Mouse (Mus musculus) heart, adult 2 months (tissue): Measurements from ENCODE around the gene Slc26a8. TPM values are rescaled to one million over a fixed set of nuclear protein-coding genes. Genes with fewer than 3 reads are reported as not detected.

Experiments used
- DNase-seq, 2 experiments: peaks; one replicate each; pipeline ENCODE4 v3.0.0; 2021
- H3K27ac ChIP-seq: fragments of 200-600 bp; 2 replicates; pipeline ENCODE4 v1.8.1; 2022
- H3K27me3 ChIP-seq: fragments of 200-500 bp; 2 replicates; pipeline ENCODE4 v1.6.1; 2012; ENCODE audit warnings: mild to moderate bottlenecking, low read length, inconsistent platforms, mixed read lengths; ENCODE audit not compliant: control insufficient read depth, insufficient read depth
- H3K36me3 ChIP-seq: fragments of 200-500 bp; 2 replicates; pipeline ENCODE4 v1.6.1; 2012; ENCODE audit warnings: low read length, inconsistent platforms; ENCODE audit not compliant: control insufficient read depth, insufficient read depth
- H3K4me1 ChIP-seq: fragments of 200-500 bp; 2 replicates; pipeline ENCODE4 v1.6.1; 2011; ENCODE audit warnings: low read length; ENCODE audit not compliant: control insufficient read depth, insufficient read depth
- H3K4me3 ChIP-seq: fragments of 200-600 bp; 2 replicates; pipeline ENCODE4 v1.8.1; 2022
- H3K79me2 ChIP-seq: fragments of 200-500 bp; replicated peaks from 2 replicates; pipeline ENCODE4 v1.6.1; 2012; ENCODE audit warnings: mild to moderate bottlenecking, inconsistent platforms, low read length, moderate library complexity, mixed read lengths; ENCODE audit not compliant: control insufficient read depth, insufficient read depth
- H3K9ac ChIP-seq: fragments of 200-500 bp; 2 replicates; pipeline ENCODE4 v1.6.1; 2012; ENCODE audit warnings: low read depth, mild to moderate bottlenecking, control low read depth, inconsistent platforms, low read length, mixed read lengths
- CTCF ChIP-seq: fragments of 200-600 bp; IDR thresholded peaks from 2 replicates; pipeline ENCODE4 v1.8.1; 2022; ENCODE audit warnings: antibody characterized with exemption, mild to moderate bottlenecking, moderate library complexity
- EP300 ChIP-seq: fragments of 200-500 bp; IDR thresholded peaks from 2 replicates; pipeline ENCODE4 v1.6.1; 2011; ENCODE audit warnings: low read depth, low read length, control low read depth; ENCODE audit not compliant: insufficient read depth
- POLR2A ChIP-seq: fragments of 200-500 bp; IDR thresholded peaks from 2 replicates; pipeline ENCODE4 v1.6.1; 2011; ENCODE audit warnings: mild to moderate bottlenecking, low read depth, low read length, control low read depth; ENCODE audit not compliant: insufficient read depth
- WGBS: fragments of 180-500 bp; shearing (Covaris S2); methylation state at CpG from one replicate; pipeline ENCODE4 v1.1.7; 2018; 5-methylcytosine and 5-hydroxymethylcytosine counted together
- intact Hi-C: fragments of 180-260 bp; cut with DNase I; formaldehyde crosslinking; loops from one replicate; pipeline ENCODE4 v1.15.1; 2025
- polyA plus RNA-seq: library from polyadenylated mRNA; depleted of rRNA; stranded (reverse); fragments of >200 nt; gene quantifications from 2 replicates; pipeline ENCODE4 v1.2.3, GENCODE M21; 2012
- total RNA-seq, 2 experiments: library from RNA; stranded (reverse); gene quantifications; 2 replicates each; pipeline ENCODE4 v1.2.3; 2021

Slc26a8 gene
- total and polyA plus RNA-seq, 3 experiments: 0.26 to 1.3 (median 0.70) TPM

GRCm38 (mm10) chr17:28628248-28629124 is 61.5 kb downstream of the Slc26a8 start:
- DNase-seq: no peak
- Histone ChIP-seq H3K27ac (no peak overlapping the region), H3K36me3 (no peaks in the 10 kb centered on the region), H3K27me3 (no peaks in the 10 kb centered on the region), H3K4me1 (no peaks in the 10 kb centered on the region), H3K9ac (no peak overlapping the region), H3K79me2 (no peaks in the 10 kb centered on the region), H3K4me3 (no peak overlapping the region)
- TF ChIP-seq EP300: no peak
- TF ChIP-seq CTCF: no peak
- no peak for TF ChIP-seq POLR2A
- 42% methylated on average over 10 of the region's 10 CpGs for WGBS
- intact Hi-C loops: no loop called here

- Histone ChIP-seq H3K79me2 (no peaks in the 10 kb centered on the region), H3K27ac (no peak overlapping the region), H3K9ac (no peak overlapping the region), H3K27me3 (no peaks in the 10 kb centered on the region), H3K4me3 (no peak overlapping the region), H3K36me3 (no peaks in the 10 kb centered on the region), H3K4me1 (no peaks in the 10 kb centered on the region)
- 83% methylated on average over 2 of the region's 2 CpGs for WGBS
- intact Hi-C loops: no loop called here
- TF ChIP-seq POLR2A: no peak
- no peak for TF ChIP-seq EP300
- no peak for TF ChIP-seq CTCF
- DNase-seq: no peak
These were observed 63.1 kb downstream of the Slc26a8 start for GRCm38 (mm10) chr17:28626937-28627336.

DNA sequence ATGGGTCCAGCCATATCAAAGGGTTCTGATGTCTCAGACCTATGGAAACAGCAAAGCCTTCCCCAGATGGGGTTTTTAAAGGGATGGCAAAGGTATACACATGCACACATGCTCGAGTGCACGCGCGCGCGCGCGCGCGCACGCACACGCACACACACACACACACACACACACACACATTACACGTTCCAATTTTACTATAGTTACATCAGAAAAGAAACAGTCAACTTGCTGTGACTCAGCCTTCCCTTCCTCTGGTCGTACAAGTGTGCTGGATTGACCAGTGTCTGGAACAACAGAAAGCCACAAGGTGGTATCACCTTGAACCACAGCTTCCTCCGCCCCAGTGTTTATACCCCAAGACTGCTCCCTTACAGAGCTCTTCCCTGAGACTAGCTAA is 64.7 kb downstream of the Slc26a8 start:
- DNase-seq: no peak
- 81% methylated on average over 15 of the region's 15 CpGs for WGBS
- no peaks in the 10 kb centered on the region for H3K27me3 ChIP-seq
- intact Hi-C loops: no loop called here
- TF ChIP-seq EP300 (no peak), CTCF (no peak), POLR2A (no peak)
- H3K9ac ChIP-seq: no peak overlapping the region
- H3K79me2 ChIP-seq: peaks cover 1% of the 10 kb centered on the region; the same call in 1 of the 2 replicates
- no peaks in the 10 kb centered on the region for H3K36me3 ChIP-seq
- H3K27ac ChIP-seq: no peak overlapping the region
- H3K4me1 ChIP-seq: no peaks in the 10 kb centered on the region
- no peak overlapping the region for H3K4me3 ChIP-seq

- 59% methylated on average over 2 of the region's 2 CpGs for WGBS
- intact Hi-C loops: loop anchor here (5.0 kb wide), 1 partner anchor 67 kb away; the partner anchor contains the start of genes Mapk14 and Slc26a8
- Histone ChIP-seq H3K36me3 (no peaks in the 10 kb centered on the region), H3K4me1 (no peaks in the 10 kb centered on the region), H3K27ac (no peak overlapping the region), H3K4me3 (no peak overlapping the region), H3K9ac (no peak overlapping the region), H3K79me2 (peaks cover 1% of the 10 kb centered on the region; the same call in 1 of the 2 replicates), H3K27me3 (no peaks in the 10 kb centered on the region)
- TF ChIP-seq POLR2A: no peak
- TF ChIP-seq EP300: no peak
- no peak for TF ChIP-seq CTCF
- no peak for DNase-seq
These were observed 65.2 kb downstream of the Slc26a8 start for GRCm38 (mm10) chr17:28624841-28625240.

GRCm38 (mm10) chr17:28622300-28622759 is 67.7 kb downstream of the Slc26a8 start, which contains the start of gene Srpk1:
TSS of gene Srpk1 (minus strand) at chr17:28622709.
- Histone ChIP-seq H3K4me3 (peak within 1 kb of the TSS; percentile 98), H3K27ac (peak within 1 kb of the TSS; percentile 89), H3K9ac (peak within 1 kb of the TSS; percentile 87), H3K4me1 (no peaks in the 10 kb centered on the region), H3K79me2 (peaks cover 4% of the 10 kb centered on the region), H3K27me3 (no peaks in the 10 kb centered on the region), H3K36me3 (no peaks in the 10 kb centered on the region)
- intact Hi-C loops: loop anchor here (5.0 kb wide), 1 partner anchor 70 kb away; the partner anchor contains the start of genes Mapk14 and Slc26a8
- peak; percentile 94 for DNase-seq
- TF ChIP-seq POLR2A: peak; percentile 63
- TF ChIP-seq EP300: no peak
- WGBS: under 1% methylated on average over 50 of the region's 53 CpGs
